Mouse (Mus musculus) gastrocnemius, postnatal 36 days (tissue): ENCODE results near the gene Cnot1. TPM values are rescaled to one million over a fixed set of nuclear protein-coding genes. Genes with fewer than 3 reads are reported as not detected.

Source experiments
- DNase-seq, 2 experiments: peaks; one replicate each; pipeline ENCODE4 v3.0.0; 2022
- intact Hi-C: fragments of 180-260 bp; cut with DNase I; formaldehyde crosslinking; loops from one replicate; pipeline ENCODE4 v1.15.1; 2025
- total RNA-seq, 2 experiments: library from RNA; stranded (reverse); gene quantifications; 2 replicates each; pipeline ENCODE4 v1.2.3; 2021

Cnot1 gene
- total RNA-seq, 2 experiments from 2014 or later, result 59.0 to 63.7 TPM

GRCm38 (mm10) chr8:95760323-95760722 lies 46.9 kb downstream of the Cnot1 start:
- intact Hi-C loops, result loop anchor here (5.0 kb wide), 1 partner anchor 33 kb away; no protein-coding TSS in a partner anchor
- DNase-seq, result no peak

DNA sequence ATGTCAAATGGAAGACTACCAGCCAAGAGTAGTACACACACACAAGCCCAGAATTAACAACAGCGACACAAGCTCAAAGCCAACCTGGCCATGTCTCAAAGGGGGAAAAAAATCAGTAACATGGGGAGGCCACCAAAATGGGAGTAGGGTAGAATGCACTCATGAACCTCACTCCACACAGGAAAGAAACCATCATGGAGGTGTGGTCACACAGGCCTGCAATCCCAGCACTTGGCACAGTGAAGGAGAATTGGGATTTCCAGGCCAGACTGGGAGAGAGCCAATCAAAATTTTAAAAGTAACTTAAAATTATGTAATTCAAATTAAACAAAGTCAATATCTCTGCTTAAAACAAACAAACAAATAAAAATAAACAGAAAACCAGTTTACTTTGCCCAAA lies 55.3 kb downstream of the Cnot1 start:
- intact Hi-C loops, result no loop called here
- no peak for DNase-seq

DNA sequence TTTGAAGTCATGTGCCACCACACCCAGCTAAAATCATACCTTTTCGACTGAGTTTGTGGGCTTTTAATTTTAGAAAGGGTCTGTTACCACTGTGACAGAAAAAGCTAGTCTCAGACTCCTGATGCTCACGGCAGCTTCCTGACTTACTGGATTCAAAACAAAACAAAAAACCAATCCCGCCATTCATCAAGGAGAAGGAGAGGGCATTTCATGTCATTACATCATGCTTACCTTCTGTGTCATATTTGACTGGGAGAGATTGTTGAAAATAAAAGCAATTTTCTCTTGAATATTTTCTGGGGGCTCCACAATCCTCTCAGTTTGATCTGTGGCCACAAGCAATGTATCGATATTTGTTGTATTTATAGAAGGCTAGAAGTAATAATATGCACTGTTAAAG lies 59.2 kb downstream of the Cnot1 start:
- intact Hi-C loops, result no loop called here
- no peak for DNase-seq

DNA sequence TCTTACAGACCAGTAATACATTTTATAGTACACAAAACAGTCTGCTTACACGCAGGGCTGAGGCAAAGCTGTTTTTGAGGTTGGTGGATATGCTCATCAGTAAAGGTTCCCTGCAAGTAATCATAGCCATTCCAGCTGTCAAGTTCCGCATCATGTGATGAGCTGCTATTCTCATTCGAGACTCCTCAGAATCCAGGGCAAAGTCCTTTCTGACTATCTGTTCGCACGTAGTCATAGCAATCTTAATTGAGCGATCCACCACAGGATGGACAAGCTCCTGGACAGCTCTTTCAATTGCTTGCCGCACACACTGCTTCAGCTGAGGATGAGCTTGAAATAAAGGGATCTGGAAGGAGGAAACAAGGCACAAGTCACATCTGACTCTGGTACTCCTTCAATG lies 65.5 kb downstream of the Cnot1 start:
- DNase-seq, result no peak
- intact Hi-C loops, result no loop called here

- intact Hi-C loops, result loop anchor here (5.0 kb wide), 1 partner anchor 39 kb away; no protein-coding TSS in a partner anchor
- no peak for DNase-seq
Observed at GRCm38 (mm10) chr8:95738596-95738995, 68.7 kb downstream of the Cnot1 start.

- intact Hi-C loops, result loop anchor here (5.0 kb wide), 1 partner anchor 35 kb away; no protein-coding TSS in a partner anchor
- DNase-seq, result no peak
Observed at GRCm38 (mm10) chr8:95727625-95728024, 79.6 kb downstream of the Cnot1 start.

DNA sequence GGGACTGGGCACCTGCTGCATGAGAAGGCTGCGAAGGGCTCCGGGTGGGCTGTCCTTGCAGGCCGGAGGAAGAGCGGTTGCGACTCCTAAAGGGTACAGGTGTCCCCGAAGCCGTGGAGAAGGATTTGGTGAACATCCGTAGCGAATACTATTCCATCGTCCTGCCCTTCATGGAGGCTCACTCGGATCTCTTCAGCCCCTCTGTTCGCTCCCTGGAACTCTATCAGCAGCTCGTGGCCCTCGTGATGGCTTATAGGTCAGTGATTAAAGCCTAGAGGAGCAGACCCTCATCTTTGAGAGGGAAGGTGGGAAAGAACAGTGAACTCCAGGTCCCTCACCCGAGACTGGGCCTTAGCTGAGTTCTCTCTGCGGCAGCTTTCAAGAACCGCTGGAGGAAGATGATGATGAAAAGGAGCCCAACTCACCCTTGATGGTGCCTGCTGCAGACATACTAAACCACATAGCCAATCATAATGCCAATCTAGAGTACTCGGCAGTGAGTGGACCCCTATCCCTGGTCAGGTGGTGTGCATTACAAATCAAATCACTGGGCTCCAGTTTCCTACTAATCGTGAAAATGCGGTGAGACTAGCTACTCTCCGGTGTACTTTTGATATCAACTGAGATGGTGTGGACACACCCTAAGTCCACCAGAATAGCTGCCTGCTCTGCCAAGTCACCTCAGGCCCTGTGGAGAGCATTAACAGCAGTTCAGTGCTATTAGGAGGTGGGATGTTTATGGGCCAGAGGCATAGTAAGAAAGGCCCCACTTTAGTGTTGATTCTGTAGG lies 90.5 kb downstream of the Cnot1 start:
- DNase-seq, result no peak
- intact Hi-C loops, result no loop called here

DNA sequence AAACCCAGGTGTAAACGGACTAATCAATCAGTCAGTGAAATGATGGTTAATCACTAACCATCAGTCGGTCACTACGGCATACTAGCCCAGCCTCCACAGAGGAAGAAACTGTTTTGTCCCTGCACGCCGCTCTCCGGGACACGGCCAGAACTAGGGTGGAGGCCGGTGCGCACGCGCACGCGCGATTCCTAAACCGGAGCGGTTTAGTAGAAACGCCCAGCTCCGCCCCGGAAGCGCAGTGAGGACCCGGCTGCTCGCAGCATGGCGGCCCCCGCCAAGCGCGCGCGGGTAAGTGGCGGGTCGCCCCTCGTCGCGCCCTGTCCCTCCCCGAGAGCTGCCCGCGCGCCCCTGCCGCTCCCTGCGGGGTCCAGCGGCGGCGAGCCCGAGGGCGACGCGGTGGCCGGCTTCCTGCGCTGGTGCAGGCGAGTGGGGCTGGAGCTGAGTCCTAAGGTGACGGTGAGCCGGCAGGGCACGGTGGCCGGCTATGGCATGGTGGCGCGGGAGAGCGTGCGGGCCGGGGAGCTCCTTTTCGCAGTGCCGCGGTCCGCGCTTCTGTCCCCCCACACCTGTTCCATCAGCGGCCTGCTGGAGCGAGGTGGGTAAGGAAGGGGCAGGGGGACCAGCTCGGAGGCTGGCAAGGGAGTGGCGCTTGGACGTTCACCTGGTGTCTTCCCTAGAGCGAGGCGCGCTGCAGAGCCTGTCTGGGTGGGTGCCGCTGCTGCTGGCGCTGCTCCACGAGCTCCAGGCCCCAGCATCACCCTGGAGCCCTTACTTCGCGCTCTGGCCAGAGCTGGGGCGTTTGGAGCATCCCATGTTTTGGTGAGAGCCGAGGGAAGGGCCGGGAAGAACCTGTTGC lies 91.4 kb downstream of the Cnot1 start, which contains the start of gene Setd6:
Gene Setd6 (plus strand): TSS at position 206 of the 856 bp plus-strand sequence.
- intact Hi-C loops, result no loop called here
- DNase-seq, result peak; percentile 70 to 75

- intact Hi-C loops, result loop anchor here (5.0 kb wide), 2 partner anchors 117 to 202 kb away; no protein-coding TSS in a partner anchor
Observed at GRCm38 (mm10) chr8:95714837-95715413, 92.3 kb downstream of the Cnot1 start.

DNA sequence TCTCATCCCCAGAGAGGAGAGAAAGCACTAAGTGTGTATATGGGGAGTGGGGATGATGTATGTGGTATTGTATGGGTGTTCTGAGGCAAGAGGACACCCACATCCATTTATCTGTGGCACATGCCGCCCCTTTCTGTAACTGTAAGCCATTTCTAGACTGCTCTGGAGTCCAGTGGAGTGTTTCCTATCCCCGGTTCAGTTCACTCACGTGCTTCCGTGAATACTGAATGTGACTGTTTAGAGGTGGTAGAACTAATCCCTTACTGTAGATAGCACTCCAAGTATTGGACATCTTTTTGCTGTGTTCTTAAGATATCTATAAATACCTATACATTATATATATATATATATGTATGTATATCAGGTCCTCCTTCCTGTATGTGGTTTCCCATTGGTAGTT lies 92.9 kb downstream of the Cnot1 start:
- DNase-seq, result no peak
- intact Hi-C loops, result loop anchor here (5.0 kb wide), 2 partner anchors 118 to 203 kb away; no protein-coding TSS in a partner anchor

More at GRCm38 (mm10) chr8:95714837-95715413, 92.3 kb downstream of the Cnot1 start:
- DNase-seq, result no peak

- peak in 1 of 2 experiments; percentile 47 for DNase-seq
- intact Hi-C loops, result loop anchor here (5.0 kb wide), 2 partner anchors 119 to 204 kb away; no protein-coding TSS in a partner anchor
Observed at GRCm38 (mm10) chr8:95713100-95714010, 93.9 kb downstream of the Cnot1 start.

- no peak for DNase-seq
- intact Hi-C loops, result loop anchor here (5.0 kb wide), 2 partner anchors 120 to 205 kb away; no protein-coding TSS in a partner anchor
Observed at GRCm38 (mm10) chr8:95712395-95712794, 94.9 kb downstream of the Cnot1 start.

DNA sequence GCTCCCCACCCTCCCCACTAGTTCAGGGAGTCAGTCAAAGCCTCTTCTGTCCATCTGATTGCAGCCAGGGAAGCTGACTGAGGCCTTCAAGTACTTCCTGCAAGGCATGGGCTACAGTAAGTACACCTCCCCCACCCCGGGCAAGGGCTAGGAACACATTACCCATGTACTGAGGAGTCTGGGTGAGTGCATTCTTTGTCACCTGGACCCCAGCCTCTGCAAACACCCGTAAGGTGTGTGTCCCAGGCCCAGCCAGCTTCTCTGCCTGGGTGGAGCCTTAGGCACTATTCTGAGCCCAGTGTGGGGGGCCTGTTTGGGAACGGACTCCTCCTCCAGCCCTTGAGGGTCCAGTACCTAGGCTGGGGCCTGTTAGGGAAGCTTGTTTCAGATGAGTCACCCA lies 96.2 kb downstream of the Cnot1 start:
- intact Hi-C loops, result loop anchor here (5.0 kb wide), 2 partner anchors 121 to 206 kb away; no protein-coding TSS in a partner anchor

DNA sequence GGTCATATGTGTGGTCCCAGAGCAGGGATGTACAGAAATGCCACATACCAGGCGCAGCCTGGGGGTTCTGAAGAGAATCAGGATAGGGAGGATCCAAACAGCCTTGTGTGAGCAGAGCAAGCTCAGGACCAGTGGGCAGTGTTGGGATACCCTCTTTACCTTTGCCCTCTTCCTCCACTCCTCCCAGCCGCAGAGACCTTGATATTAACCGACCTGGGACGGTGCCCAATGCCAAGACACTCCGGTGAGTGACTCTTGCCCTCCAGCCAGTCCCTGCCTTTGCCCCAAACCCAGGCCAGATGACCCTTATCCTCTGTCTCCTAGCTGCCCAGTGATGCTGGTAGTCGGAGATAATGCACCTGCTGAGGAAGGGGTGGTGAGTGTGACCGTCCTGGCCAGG lies 97.7 kb downstream of the Cnot1 start:
- DNase-seq, result no peak
- intact Hi-C loops, result no loop called here

More for the DNA sequence above, 96.2 kb downstream of the Cnot1 start:
- DNase-seq, result no peak

DNA sequence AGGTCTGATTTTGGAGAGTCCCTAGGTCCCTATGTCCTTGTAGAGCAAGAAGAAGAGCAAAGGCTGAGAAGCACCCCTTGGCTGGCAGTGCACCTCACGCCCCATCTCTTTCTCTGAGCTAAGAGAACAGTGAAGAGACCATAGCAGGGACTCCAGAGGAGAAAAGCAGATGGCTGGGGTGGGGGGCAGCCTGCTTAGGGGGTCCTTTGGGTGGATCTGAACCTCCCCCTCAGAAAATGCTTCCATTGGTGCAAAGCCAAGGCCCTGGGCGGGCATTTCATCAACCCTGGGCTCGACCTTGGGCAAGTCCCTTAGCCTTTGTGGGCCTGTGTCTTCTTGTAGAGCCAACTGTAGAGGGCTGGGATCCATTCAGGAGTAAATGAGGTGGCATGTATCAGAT lies 102.7 kb downstream of the Cnot1 start:
- DNase-seq, result no peak
- intact Hi-C loops, result no loop called here

- intact Hi-C loops, result no loop called here
- peak in 1 of 2 experiments; percentile 25 for DNase-seq
Observed at GRCm38 (mm10) chr8:95703461-95704260, 103.6 kb downstream of the Cnot1 start.

DNA sequence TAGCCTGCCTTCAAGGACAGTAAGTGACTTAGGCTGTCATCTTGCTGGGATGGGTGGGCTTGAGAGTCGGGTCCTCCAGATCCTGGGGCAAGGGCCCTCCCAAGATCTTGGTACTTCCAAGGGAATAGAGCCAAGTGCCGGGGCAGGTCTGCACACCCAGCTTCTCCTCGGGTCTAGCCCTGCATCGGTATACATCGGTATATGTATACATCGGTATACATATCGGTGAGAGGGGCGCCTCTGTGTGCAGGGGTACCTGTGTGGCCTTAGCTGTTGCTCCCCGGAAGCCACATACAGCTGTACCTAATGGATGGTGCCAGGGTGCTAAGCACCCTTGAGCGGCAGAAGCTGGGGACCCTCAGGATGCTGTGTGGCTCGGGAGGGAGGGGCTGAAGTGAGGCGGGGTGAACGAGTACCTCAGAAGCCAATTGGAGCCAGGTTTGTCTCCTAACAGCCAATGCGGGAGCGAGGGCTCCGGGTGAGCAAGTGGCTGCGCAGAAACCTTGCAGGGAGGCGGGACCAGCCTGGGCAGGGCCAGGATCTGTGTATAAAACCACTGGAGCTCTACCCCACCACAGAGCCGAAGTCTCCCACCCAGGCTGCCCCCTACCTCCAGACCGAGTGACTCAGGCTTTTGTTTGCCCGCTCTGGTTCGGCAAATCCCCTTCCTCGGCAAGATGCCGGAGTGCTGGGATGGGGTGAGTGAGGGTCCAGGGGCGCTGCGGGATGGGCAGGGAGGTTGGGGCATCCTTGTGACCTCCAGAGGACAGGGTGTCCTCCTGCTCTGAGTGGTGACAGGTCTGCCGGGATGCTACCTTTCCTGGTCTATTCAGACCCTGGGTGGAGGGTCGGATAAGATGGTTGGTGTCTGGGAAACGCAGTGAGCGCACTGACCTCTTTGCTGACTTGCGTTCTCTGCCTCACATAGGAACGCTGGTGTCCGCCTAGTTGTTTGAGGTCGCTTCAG lies 104.5 kb downstream of the Cnot1 start:
- intact Hi-C loops, result no loop called here

More for the DNA sequence above, 104.5 kb downstream of the Cnot1 start:
- peak; percentile 63 to 75 for DNase-seq
